14 mouse cellular contexts compared by ENCODE assay signal in genomic region chr10:61905308-61905707, GRCm38 (mm10).
A peak's percentile ranks its signal among the peaks of the same experiment; 100 is the strongest.
DNase-seq lines count a peak whose midpoint lies in the region; ATAC-seq and TF ChIP-seq lines count a peak whose summit lies in the region.
"Had no signal": no experiment of that assay in that cellular context is flagged by ENCODE, and none has a peak within 500 bp of the region (broad histone marks: within the 10 kb centered on the region; RNA-seq: fewer than 3 reads in every experiment).

No protein-coding gene starts in this region.

- no peak for TF ChIP-seq POLR2A in brain, embryonic 14.5 days (IDR thresholded peaks at IDR 0.05; ENCODE audit: borderline replicate concordance, extremely low read depth, insufficient read depth, insufficient read length, poor library complexity, severe bottlenecking)

- no peak overlapping the region for H3K9ac ChIP-seq in heart, embryonic 16.5 days (ENCODE audit: low read length)
- no peak overlapping the region for H3K9ac ChIP-seq in kidney, embryonic 16.5 days (replicated peaks; ENCODE audit: low read length)
- H3K9ac ChIP-seq in midbrain, postnatal 0 days (replicated peaks; ENCODE audit: low read length, poor library complexity, severe bottlenecking) = no peak overlapping the region
- H3K9ac ChIP-seq: midbrain, embryonic 15.5 days; neural tube, embryonic 15.5 days had no signal

- H3K4me3 ChIP-seq in heart, embryonic 16.5 days (ENCODE audit: low read length) = no peak overlapping the region
- H3K4me3 ChIP-seq in kidney, embryonic 16.5 days (ENCODE audit: low read length) = no peak overlapping the region
- no peak overlapping the region for H3K4me3 ChIP-seq in midbrain, postnatal 0 days (ENCODE audit: low read depth, low read length)
- H3K4me3 ChIP-seq: midbrain, embryonic 15.5 days; neural tube, embryonic 15.5 days had no signal

- H3K9me3 ChIP-seq in heart, embryonic 16.5 days (replicated peaks; ENCODE audit: control insufficient read depth, low read length) = 0 out of 2 replicates have a peak, but pooled peaks cover 3% of the 10 kb centered on the region
- H3K9me3 ChIP-seq in kidney, embryonic 16.5 days (ENCODE audit: low read length) = 0 out of 2 replicates have a peak, but pooled peaks cover 8% of the 10 kb centered on the region
- no peaks in the 10 kb centered on the region for H3K9me3 ChIP-seq in midbrain, postnatal 0 days (ENCODE audit: low read length)
- H3K9me3 ChIP-seq: midbrain, embryonic 15.5 days; neural tube, embryonic 15.5 days had no signal

- no peak for DNase-seq in heart, adult 9 months (ENCODE audit: low spot score in 2 of 2)
- peak; percentile 51 for DNase-seq in brain, embryonic 14.5 days (ENCODE audit: low read depth)
- DNase-seq in lung, postnatal 14 days = peak; percentile 49
- no peak for DNase-seq in natural killer cell, adult 2 months (ENCODE audit: low spot score in 2 of 2)
- no peak for DNase-seq in gastrocnemius, postnatal 36 days
- DNase-seq in midbrain, postnatal 0 days (ENCODE audit: low spot score) = no peak
- DNase-seq: adrenal gland, adult 8-10 months; cerebellum, adult 11 months; thymus, adult 2 months had no signal

- H3K27ac ChIP-seq in heart, embryonic 16.5 days (ENCODE audit: low read length) = 0 out of 2 replicates have a peak overlapping the region, but pooled peaks have one; percentile 20
- peak overlapping the region; percentile 54 for H3K27ac ChIP-seq in kidney, embryonic 16.5 days (ENCODE audit: low read length)
- no peak overlapping the region for H3K27ac ChIP-seq in midbrain, postnatal 0 days (ENCODE audit: low read depth, low read length)
- H3K27ac ChIP-seq: midbrain, embryonic 15.5 days; neural tube, embryonic 15.5 days had no signal

- no peaks in the 10 kb centered on the region for H3K27me3 ChIP-seq in heart, embryonic 16.5 days (ENCODE audit: control insufficient read depth, insufficient read depth, low read length)
- no peaks in the 10 kb centered on the region for H3K27me3 ChIP-seq in kidney, embryonic 16.5 days (ENCODE audit: insufficient read depth, low read length)
- no peaks in the 10 kb centered on the region for H3K27me3 ChIP-seq in midbrain, postnatal 0 days (ENCODE audit: insufficient read depth, low read length)
- H3K27me3 ChIP-seq: midbrain, embryonic 15.5 days; neural tube, embryonic 15.5 days had no signal

- intact Hi-C loops in gastrocnemius, postnatal 36 days (cut with DNase I) = no loop called here

- H3K4me1 ChIP-seq in heart, embryonic 16.5 days (ENCODE audit: control insufficient read depth, insufficient read depth, low read length) = peaks cover 11% of the 10 kb centered on the region
- peaks cover 15% of the 10 kb centered on the region for H3K4me1 ChIP-seq in kidney, embryonic 16.5 days (ENCODE audit: insufficient read depth, low read length)
- H3K4me1 ChIP-seq in midbrain, postnatal 0 days (ENCODE audit: insufficient read depth, low read length) = no peaks in the 10 kb centered on the region
- H3K4me1 ChIP-seq: midbrain, embryonic 15.5 days; neural tube, embryonic 15.5 days had no signal

- no peak overlapping the region for H3K4me2 ChIP-seq in heart, embryonic 16.5 days (ENCODE audit: low read depth, low read length)
- no peak overlapping the region for H3K4me2 ChIP-seq in kidney, embryonic 16.5 days (replicated peaks; ENCODE audit: low read depth, low read length)
- no peak overlapping the region for H3K4me2 ChIP-seq in midbrain, postnatal 0 days (ENCODE audit: low read depth, low read length, poor library complexity, severe bottlenecking)
- H3K4me2 ChIP-seq: heart, embryonic 11.5 days; midbrain, embryonic 15.5 days; neural tube, embryonic 15.5 days had no signal

- ATAC-seq in heart, embryonic 16.5 days (replicated peaks; ENCODE audit: extremely low read depth, insufficient read depth, low FRiP score) = no peak
- ATAC-seq in kidney, embryonic 16.5 days (ENCODE audit: low FRiP score, low TSS enrichment) = peak; percentile 47; the same call in 1 of the 2 replicates
- ATAC-seq in midbrain, postnatal 0 days (ENCODE audit: low FRiP score) = no peak
- ATAC-seq: midbrain, embryonic 15.5 days had no signal

- WGBS in heart, embryonic 16.5 days = 43% methylated on average over 8 of the region's 8 CpGs
- WGBS in kidney, embryonic 16.5 days = 20% methylated on average over 8 of the region's 8 CpGs
- 56% methylated on average over 8 of the region's 8 CpGs for WGBS in midbrain, postnatal 0 days

- H3K36me3 ChIP-seq in heart, embryonic 16.5 days (ENCODE audit: control insufficient read depth, insufficient read depth) = peaks cover 6% of the 10 kb centered on the region; the same call in 1 of the 2 replicates
- H3K36me3 ChIP-seq in kidney, embryonic 16.5 days (ENCODE audit: insufficient read depth, low read length) = no peaks in the 10 kb centered on the region
- no peaks in the 10 kb centered on the region for H3K36me3 ChIP-seq in midbrain, postnatal 0 days (ENCODE audit: insufficient read depth, low read length)
- H3K36me3 ChIP-seq: midbrain, embryonic 15.5 days; neural tube, embryonic 15.5 days had no signal

- no peak for TF ChIP-seq CTCF in brain, embryonic 14.5 days (IDR thresholded peaks at IDR 0.05; ENCODE audit: borderline replicate concordance, extremely low read depth, insufficient read depth, insufficient read length)
- no peak for TF ChIP-seq CTCF in midbrain, postnatal 0 days (IDR thresholded peaks at IDR 0.05)

Comparison
In these comparisons a context has a peak if more than half of its experiments do, and no peak if none do; other contexts are left out.
1. DNase-seq: peak in brain, embryonic 14.5 days (single experiment) and lung, postnatal 14 days (single experiment); none in heart, adult 9 months (0 of 2), natural killer cell, adult 2 months (0 of 2), gastrocnemius, postnatal 36 days (0 of 2) and midbrain, postnatal 0 days (single experiment).